Mouse (Mus musculus): ENCODE results near the gene Chil4.

The Chil4 gene

GRCm38 (mm10) chr3:106167464-106167863 is 51.8 kb downstream of the Chil4 start, which contains the start of gene Chil3:
Gene Chil3 (minus strand): TSS chr3:106167564.
- no peak for DNase-seq

- no peak for DNase-seq
Observed at GRCm38 (mm10) chr3:106154413-106154812, 64.9 kb downstream of the Chil4 start.
